Mouse (Mus musculus): ENCODE results near the gene BC051665.
A peak's percentile ranks its signal among the peaks of the same experiment; 100 is the strongest.

BC051665 gene

DNA sequence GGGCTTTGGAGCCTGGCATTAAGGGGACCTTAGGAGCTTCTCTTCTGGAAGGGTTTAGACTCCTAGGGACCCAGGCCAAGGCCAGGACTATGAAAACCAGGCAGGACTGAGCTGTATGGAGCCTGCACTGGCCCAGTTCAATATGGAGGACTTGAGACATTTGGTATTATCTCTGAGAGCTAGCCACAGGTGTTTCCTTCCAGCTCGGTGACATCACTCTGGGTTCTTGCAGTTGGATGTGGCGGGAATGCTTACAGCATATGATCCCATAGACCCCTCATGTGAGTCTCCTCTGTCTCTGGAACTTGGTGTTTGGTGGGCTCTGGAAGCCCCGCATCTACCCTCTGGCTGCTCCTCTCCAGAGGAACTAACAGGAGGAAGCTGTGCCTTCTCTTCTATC is 43.6 kb downstream of the BC051665 start:
- DNase-seq, result no peak

DNA sequence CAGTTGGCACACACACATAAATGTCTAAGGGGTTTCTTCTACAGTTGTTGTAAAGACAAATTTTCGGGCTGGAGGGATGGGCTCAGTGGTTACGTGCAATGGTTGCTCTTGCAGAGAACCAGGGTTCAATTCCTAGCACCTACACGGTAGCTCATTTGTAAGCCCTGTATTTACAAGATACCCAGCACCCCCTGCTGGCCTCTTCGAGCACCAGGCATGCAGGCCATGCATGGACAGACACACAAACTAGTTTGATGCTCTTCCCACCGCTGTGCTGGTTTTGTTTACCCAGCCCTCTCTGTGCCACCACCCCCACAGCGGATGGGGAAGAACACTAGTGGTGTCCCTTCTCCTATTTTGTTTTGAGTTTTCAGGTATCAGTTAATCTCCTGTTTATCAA is 45.9 kb downstream of the BC051665 start:
- no peak for DNase-seq

DNA sequence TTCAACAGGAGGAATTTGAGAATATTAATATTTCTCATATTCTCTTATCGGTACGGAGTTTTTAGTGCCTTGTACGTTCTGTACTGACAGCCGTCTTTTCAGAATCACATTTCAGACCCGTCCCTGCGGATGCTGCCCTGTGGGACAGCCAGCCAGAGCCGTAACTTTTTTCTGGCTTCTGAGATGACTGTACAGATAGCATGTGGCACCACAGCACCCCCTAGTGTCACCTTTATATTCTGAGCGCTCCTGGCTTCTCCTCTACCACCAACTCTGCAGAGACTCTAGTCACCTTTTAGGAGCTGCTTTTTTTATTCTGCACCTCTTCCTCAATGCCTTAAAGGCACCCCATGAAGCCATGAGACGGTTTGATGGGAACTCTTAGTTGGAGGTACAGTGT is 47.7 kb downstream of the BC051665 start:
- DNase-seq, result peak; percentile 82 to 89

DNA sequence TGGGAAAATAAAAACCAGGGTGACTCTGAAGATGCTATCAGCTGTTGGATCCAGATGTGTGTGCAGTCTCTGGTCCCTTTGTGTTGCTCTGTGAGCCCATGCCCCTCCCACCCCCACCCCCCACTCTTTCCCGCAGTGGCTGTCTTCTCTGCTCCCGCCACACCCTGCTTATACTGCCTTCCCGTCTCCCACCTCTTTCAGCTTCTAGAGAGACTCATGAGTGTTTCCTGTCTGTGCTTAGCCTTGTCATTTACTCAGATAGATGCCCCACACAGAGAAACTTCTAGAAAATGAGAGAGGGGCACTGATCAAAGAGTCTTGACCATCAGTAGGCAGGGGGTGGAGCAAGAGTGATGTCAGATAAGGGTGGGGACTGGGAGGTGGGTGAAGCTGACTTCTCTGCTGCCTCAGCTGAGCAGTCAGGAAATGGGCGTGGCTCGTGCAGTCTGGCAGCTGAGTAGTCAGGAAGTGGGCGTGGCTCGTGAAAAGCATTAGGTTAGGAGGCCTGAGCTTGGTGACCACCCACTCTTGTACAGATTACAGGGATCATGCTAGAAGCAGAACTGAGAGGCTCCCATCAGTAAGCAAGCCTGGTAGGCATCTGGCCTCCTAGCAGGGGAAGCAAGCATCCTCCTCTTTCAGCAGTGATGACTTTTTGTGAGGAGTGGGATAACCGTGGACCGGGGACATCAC is 48.4 kb downstream of the BC051665 start:
- DNase-seq, result peak; percentile 92 to 96

- DNase-seq, result peak; percentile 63 to 81
These were observed 49.6 kb downstream of the BC051665 start for GRCm38 (mm10) chr13:60736421-60737105.

GRCm38 (mm10) chr13:60735306-60735705 is 50.9 kb downstream of the BC051665 start:
- no peak for DNase-seq
